Mouse (Mus musculus) heart, adult 2 months (tissue): ENCODE data around the gene Mmp23. TPM values are rescaled to one million over a fixed set of nuclear protein-coding genes. Genes with fewer than 3 reads are reported as not detected.

Source experiments
- DNase-seq, 2 experiments: peaks; one replicate each; pipeline ENCODE4 v3.0.0; 2021
- H3K27ac ChIP-seq: fragments of 200-600 bp; 2 replicates; pipeline ENCODE4 v1.8.1; 2022
- H3K27me3 ChIP-seq: fragments of 200-500 bp; 2 replicates; pipeline ENCODE4 v1.6.1; 2012; ENCODE audit warnings: mild to moderate bottlenecking, low read length, inconsistent platforms, mixed read lengths; ENCODE audit not compliant: control insufficient read depth, insufficient read depth
- H3K36me3 ChIP-seq: fragments of 200-500 bp; 2 replicates; pipeline ENCODE4 v1.6.1; 2012; ENCODE audit warnings: low read length, inconsistent platforms; ENCODE audit not compliant: control insufficient read depth, insufficient read depth
- H3K4me1 ChIP-seq: fragments of 200-500 bp; 2 replicates; pipeline ENCODE4 v1.6.1; 2011; ENCODE audit warnings: low read length; ENCODE audit not compliant: control insufficient read depth, insufficient read depth
- H3K4me3 ChIP-seq: fragments of 200-600 bp; 2 replicates; pipeline ENCODE4 v1.8.1; 2022
- H3K79me2 ChIP-seq: fragments of 200-500 bp; replicated peaks from 2 replicates; pipeline ENCODE4 v1.6.1; 2012; ENCODE audit warnings: mild to moderate bottlenecking, inconsistent platforms, low read length, moderate library complexity, mixed read lengths; ENCODE audit not compliant: control insufficient read depth, insufficient read depth
- H3K9ac ChIP-seq: fragments of 200-500 bp; 2 replicates; pipeline ENCODE4 v1.6.1; 2012; ENCODE audit warnings: low read depth, mild to moderate bottlenecking, control low read depth, inconsistent platforms, low read length, mixed read lengths
- CTCF ChIP-seq: fragments of 200-600 bp; IDR thresholded peaks from 2 replicates; pipeline ENCODE4 v1.8.1; 2022; ENCODE audit warnings: antibody characterized with exemption, mild to moderate bottlenecking, moderate library complexity
- EP300 ChIP-seq: fragments of 200-500 bp; IDR thresholded peaks from 2 replicates; pipeline ENCODE4 v1.6.1; 2011; ENCODE audit warnings: low read depth, low read length, control low read depth; ENCODE audit not compliant: insufficient read depth
- POLR2A ChIP-seq: fragments of 200-500 bp; IDR thresholded peaks from 2 replicates; pipeline ENCODE4 v1.6.1; 2011; ENCODE audit warnings: mild to moderate bottlenecking, low read depth, low read length, control low read depth; ENCODE audit not compliant: insufficient read depth
- WGBS: fragments of 180-500 bp; shearing (Covaris S2); methylation state at CpG from one replicate; pipeline ENCODE4 v1.1.7; 2018; 5-methylcytosine and 5-hydroxymethylcytosine counted together
- intact Hi-C: fragments of 180-260 bp; cut with DNase I; formaldehyde crosslinking; loops from one replicate; pipeline ENCODE4 v1.15.1; 2025
- polyA plus RNA-seq: library from polyadenylated mRNA; depleted of rRNA; stranded (reverse); fragments of >200 nt; gene quantifications from 2 replicates; pipeline ENCODE4 v1.2.3, GENCODE M21; 2012; rRNA removed
- total RNA-seq, 2 experiments: library from RNA; stranded (reverse); gene quantifications; 2 replicates each; pipeline ENCODE4 v1.2.3; 2021

The Mmp23 gene
- total and polyA plus RNA-seq, 3 experiments, result 7.3 to 27.0 (median 7.5) TPM

DNA sequence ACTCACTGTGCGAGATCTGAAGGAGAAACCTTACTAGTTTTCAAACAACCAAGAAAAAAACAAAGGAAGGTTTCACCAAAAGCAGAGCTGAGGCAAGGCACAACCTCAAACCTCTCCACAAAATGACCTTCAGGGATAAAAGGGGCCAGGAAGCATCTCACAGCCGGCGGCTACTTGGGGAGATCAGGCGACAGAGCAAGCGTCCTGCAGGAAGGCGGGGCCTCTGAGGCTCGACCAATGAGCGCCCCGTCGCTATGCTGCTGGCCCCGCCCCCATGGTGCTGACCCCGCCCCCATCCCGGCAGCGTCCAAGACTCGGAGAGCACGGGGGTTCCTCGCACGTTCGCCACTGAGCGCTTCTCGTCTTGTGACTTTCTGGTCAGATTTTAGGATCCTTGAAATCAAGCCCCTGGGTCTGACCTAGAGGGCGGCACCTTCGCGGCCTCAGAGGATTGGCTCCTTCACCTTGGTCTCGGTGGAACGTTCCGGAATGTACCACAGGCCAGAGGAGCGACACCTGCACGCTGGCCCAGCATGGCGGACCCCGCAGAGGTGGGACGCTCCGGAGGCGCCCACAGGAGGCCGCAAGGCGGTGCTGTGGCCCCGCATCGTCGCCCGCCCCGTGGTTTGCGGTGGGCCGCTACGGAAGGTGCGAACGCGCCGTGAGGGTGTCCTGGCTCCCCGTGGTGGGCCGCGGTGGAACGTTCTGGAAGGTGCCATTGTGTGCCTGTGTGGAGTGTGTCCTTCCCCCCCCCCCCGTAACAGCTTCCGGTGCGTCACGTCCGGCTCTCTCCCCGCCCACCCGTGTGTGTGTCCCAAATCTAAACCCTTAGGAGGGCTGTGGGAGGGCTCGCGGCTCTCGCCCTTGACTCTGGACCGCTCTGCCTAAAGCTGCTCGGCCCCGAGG is 51.8 kb downstream of the Mmp23 start, which contains the start of gene Slc35e2:
Slc35e2 (plus strand) TSS at position 326 of the 906 bp plus-strand sequence.
- under 1% methylated on average over 63 of the region's 65 CpGs for WGBS
- peak; percentile 95 for DNase-seq
- Histone ChIP-seq H3K27ac (peak within 1 kb of the TSS; percentile 100), H3K4me1 (no peaks in the 10 kb centered on the region), H3K36me3 (peaks cover 3% of the 10 kb centered on the region; the same call in 1 of the 2 replicates), H3K27me3 (no peaks in the 10 kb centered on the region), H3K79me2 (no peaks in the 10 kb centered on the region), H3K4me3 (peak within 1 kb of the TSS; percentile 99), H3K9ac (peak within 1 kb of the TSS; percentile 94)
- intact Hi-C loops, result loop anchor here (2.0 kb wide), 2 partner anchors 23 to 39 kb away; partner anchors contain the start of genes Cdk11b and Nadk
- TF ChIP-seq CTCF (peak; percentile 45), POLR2A (peak; percentile 90), EP300 (peak; percentile 68; the same call in 1 of the 2 replicates)

Other genes starting within 250 kb of the Mmp23 start
- gene Cfap74, start 244.2 kb downstream of the Mmp23 start, total RNA-seq, result under 1 TPM; 0.26 to 0.32 TPM
- 0.67 and 0.78 TPM in 2 replicates for gene Cfap74, start 244.2 kb downstream of the Mmp23 start, polyA plus RNA-seq
- gene Tmem52, start 184.3 kb downstream of the Mmp23 start, total RNA-seq, result 10 to 100 TPM in 1 of 2 experiments, 1 to 10 TPM in 1; 7.0 to 11.2 TPM
- gene Tmem52, start 184.3 kb downstream of the Mmp23 start, polyA plus RNA-seq, result 2.1 and 4.8 TPM in 2 replicates
- gene Gnb1, start 162.0 kb downstream of the Mmp23 start, total RNA-seq, result 100 to 1,000 TPM; 147 to 151 TPM
- gene Gnb1, start 162.0 kb downstream of the Mmp23 start, polyA plus RNA-seq, result 257 and 332 TPM in 2 replicates
- gene Nadk, start 91.0 kb downstream of the Mmp23 start, total RNA-seq, result 10 to 100 TPM; 28.4 to 33.2 TPM
- 42.0 and 49.5 TPM in 2 replicates for gene Nadk, start 91.0 kb downstream of the Mmp23 start, polyA plus RNA-seq
- 1 to 10 TPM; 6.3 to 8.2 TPM for gene Slc35e2, start 52.0 kb downstream of the Mmp23 start, total RNA-seq
- gene Slc35e2, start 52.0 kb downstream of the Mmp23 start, polyA plus RNA-seq, result 4.1 and 7.2 TPM in 2 replicates
- gene Cdk11b, start 28.5 kb downstream of the Mmp23 start, total RNA-seq, result 10 to 100 TPM; 29.3 to 30.2 TPM
- 17.4 and 20.5 TPM in 2 replicates for gene Cdk11b, start 28.5 kb downstream of the Mmp23 start, polyA plus RNA-seq
- gene Gm10563, start 8.0 kb downstream of the Mmp23 start, total RNA-seq, result not detected
- gene Gm10563, start 8.0 kb downstream of the Mmp23 start, polyA plus RNA-seq, result not detected in 2 replicates
- 10 to 100 TPM; 24.9 to 25.7 TPM for gene Mib2, start 15.8 kb upstream of the Mmp23 start, total RNA-seq
- 35.8 and 38.2 TPM in 2 replicates for gene Mib2, start 15.8 kb upstream of the Mmp23 start, polyA plus RNA-seq
- 1 to 10 TPM; 1.2 to 1.5 TPM for gene Fndc10, start 41.0 kb upstream of the Mmp23 start, total RNA-seq
- 3.5 and 3.9 TPM in 2 replicates for gene Fndc10, start 41.0 kb upstream of the Mmp23 start, polyA plus RNA-seq
- gene Ssu72, start 51.4 kb upstream of the Mmp23 start, total RNA-seq, result 10 to 100 TPM; 43.6 to 51.6 TPM
- gene Ssu72, start 51.4 kb upstream of the Mmp23 start, polyA plus RNA-seq, result 51.7 and 60.9 TPM in 2 replicates
- gene Tmem240, start 81.4 kb upstream of the Mmp23 start, total RNA-seq, result under 1 TPM; 0.26 to 0.32 TPM
- 0.33 and 0.59 TPM in 2 replicates for gene Tmem240, start 81.4 kb upstream of the Mmp23 start, polyA plus RNA-seq
- gene Atad3a, start 107.7 kb upstream of the Mmp23 start, total RNA-seq, result 10 to 100 TPM; 42.3 to 47.7 TPM
- 83.7 and 85.4 TPM in 2 replicates for gene Atad3a, start 107.7 kb upstream of the Mmp23 start, polyA plus RNA-seq
- 1 to 10 TPM; 6.4 to 9.8 TPM for gene Vwa1, start 121.3 kb upstream of the Mmp23 start, total RNA-seq
- 14.4 and 21.7 TPM in 2 replicates for gene Vwa1, start 121.3 kb upstream of the Mmp23 start, polyA plus RNA-seq
- 1 to 10 TPM in 1 of 2 experiments, under 1 TPM in 1; 0.84 to 1.1 TPM for gene Tmem88b, start 132.5 kb upstream of the Mmp23 start, total RNA-seq
- 0.96 and 2.0 TPM in 2 replicates for gene Tmem88b, start 132.5 kb upstream of the Mmp23 start, polyA plus RNA-seq
- gene Ankrd65, start 137.1 kb upstream of the Mmp23 start, total RNA-seq, result not detected
- 0.41 TPM in 1 of 2 replicates, not detected in the other for gene Ankrd65, start 137.1 kb upstream of the Mmp23 start, polyA plus RNA-seq
- 10 to 100 TPM; 69.9 to 77.9 TPM for gene Mrpl20, start 149.5 kb upstream of the Mmp23 start, total RNA-seq
- 49.6 and 50.7 TPM in 2 replicates for gene Mrpl20, start 149.5 kb upstream of the Mmp23 start, polyA plus RNA-seq
- 10 to 100 TPM; 26.6 to 27.4 TPM for gene Ccnl2, start 159.1 kb upstream of the Mmp23 start, total RNA-seq
- gene Ccnl2, start 159.1 kb upstream of the Mmp23 start, polyA plus RNA-seq, result 46.0 and 69.4 TPM in 2 replicates
- 100 to 1,000 TPM in 1 of 2 experiments, 10 to 100 TPM in 1; 99.2 to 117 TPM for gene Aurkaip1, start 177.9 kb upstream of the Mmp23 start, total RNA-seq
- gene Aurkaip1, start 177.9 kb upstream of the Mmp23 start, polyA plus RNA-seq, result 106 and 125 TPM in 2 replicates
- gene Mxra8, start 186.3 kb upstream of the Mmp23 start, total RNA-seq, result 10 to 100 TPM; 26.7 to 31.9 TPM
- gene Mxra8, start 186.3 kb upstream of the Mmp23 start, polyA plus RNA-seq, result 84.7 and 118 TPM in 2 replicates
- 10 to 100 TPM; 46.3 to 47.3 TPM for gene Dvl1, start 194.0 kb upstream of the Mmp23 start, total RNA-seq
- 62.7 and 64.7 TPM in 2 replicates for gene Dvl1, start 194.0 kb upstream of the Mmp23 start, polyA plus RNA-seq
- gene Tas1r3, start 210.0 kb upstream of the Mmp23 start, total RNA-seq, result under 1 TPM; 0.13 to 0.16 TPM
- gene Tas1r3, start 210.0 kb upstream of the Mmp23 start, polyA plus RNA-seq, result 0.32 and 0.35 TPM in 2 replicates
- gene Cptp, start 216.1 kb upstream of the Mmp23 start, total RNA-seq, result 1 to 10 TPM; 5.1 to 6.9 TPM
- gene Cptp, start 216.1 kb upstream of the Mmp23 start, polyA plus RNA-seq, result 8.9 and 12.4 TPM in 2 replicates
- gene Ints11, start 216.2 kb upstream of the Mmp23 start, total RNA-seq, result 10 to 100 TPM; 15.3 to 17.4 TPM
- gene Ints11, start 216.2 kb upstream of the Mmp23 start, polyA plus RNA-seq, result 15.8 and 23.2 TPM in 2 replicates
- gene Pusl1, start 238.4 kb upstream of the Mmp23 start, total RNA-seq, result 10 to 100 TPM in 1 of 2 experiments, 1 to 10 TPM in 1; 9.4 to 10.1 TPM
- 19.9 and 31.3 TPM in 2 replicates for gene Pusl1, start 238.4 kb upstream of the Mmp23 start, polyA plus RNA-seq
- gene Acap3, start 238.4 kb upstream of the Mmp23 start, total RNA-seq, result 10 to 100 TPM in 1 of 2 experiments, 1 to 10 TPM in 1; 9.7 to 11.3 TPM
- 19.2 and 20.0 TPM in 2 replicates for gene Acap3, start 238.4 kb upstream of the Mmp23 start, polyA plus RNA-seq